Mouse (Mus musculus): ENCODE measurements around the gene Nhlrc3.

DNA sequence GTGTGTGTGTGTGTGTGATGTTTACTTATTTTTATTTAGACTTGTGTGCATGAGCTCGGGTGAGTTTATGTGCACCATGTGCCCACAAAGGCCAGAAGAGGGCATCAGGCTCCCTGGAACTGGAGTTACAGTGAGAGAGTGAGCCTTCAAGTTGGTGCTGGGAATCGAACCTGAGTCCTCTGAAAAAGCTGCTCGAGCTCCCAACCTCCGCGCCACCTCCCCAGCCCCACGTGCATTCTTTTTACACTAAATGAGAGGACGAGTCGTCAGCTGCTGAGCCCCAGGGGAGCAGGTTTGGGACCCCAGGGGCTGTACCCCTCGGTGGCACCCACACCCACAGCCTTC, 459 bp downstream of the Nhlrc3 start:
- TF ChIP-seq ZC3H11A (IDR thresholded peaks at IDR 0.05; ENCODE audit: borderline replicate concordance, low read depth, low read length) (no peak), MAFK (IDR thresholded peaks at IDR 0.05; ENCODE audit: insufficient read depth, low read depth, low read length) (no peak)

Data from ES-E14 (cell line).